Mouse (Mus musculus) heart, adult 2 months (tissue): ENCODE results near the gene E130208F15Rik. TPM values are rescaled to one million over a fixed set of nuclear protein-coding genes. Genes with fewer than 3 reads are reported as not detected.

ENCODE experiments used
- DNase-seq, 2 experiments: peaks; one replicate each; pipeline ENCODE4 v3.0.0; 2021
- H3K27ac ChIP-seq: fragments of 200-600 bp; 2 replicates; pipeline ENCODE4 v1.8.1; 2022
- H3K27me3 ChIP-seq: fragments of 200-500 bp; 2 replicates; pipeline ENCODE4 v1.6.1; 2012; ENCODE audit warnings: mild to moderate bottlenecking, low read length, inconsistent platforms, mixed read lengths; ENCODE audit not compliant: control insufficient read depth, insufficient read depth
- H3K36me3 ChIP-seq: fragments of 200-500 bp; 2 replicates; pipeline ENCODE4 v1.6.1; 2012; ENCODE audit warnings: low read length, inconsistent platforms; ENCODE audit not compliant: control insufficient read depth, insufficient read depth
- H3K4me1 ChIP-seq: fragments of 200-500 bp; 2 replicates; pipeline ENCODE4 v1.6.1; 2011; ENCODE audit warnings: low read length; ENCODE audit not compliant: control insufficient read depth, insufficient read depth
- H3K4me3 ChIP-seq: fragments of 200-600 bp; 2 replicates; pipeline ENCODE4 v1.8.1; 2022
- H3K79me2 ChIP-seq: fragments of 200-500 bp; replicated peaks from 2 replicates; pipeline ENCODE4 v1.6.1; 2012; ENCODE audit warnings: mild to moderate bottlenecking, inconsistent platforms, low read length, moderate library complexity, mixed read lengths; ENCODE audit not compliant: control insufficient read depth, insufficient read depth
- H3K9ac ChIP-seq: fragments of 200-500 bp; 2 replicates; pipeline ENCODE4 v1.6.1; 2012; ENCODE audit warnings: low read depth, mild to moderate bottlenecking, control low read depth, inconsistent platforms, low read length, mixed read lengths
- CTCF ChIP-seq: fragments of 200-600 bp; IDR thresholded peaks from 2 replicates; pipeline ENCODE4 v1.8.1; 2022; ENCODE audit warnings: antibody characterized with exemption, mild to moderate bottlenecking, moderate library complexity
- EP300 ChIP-seq: fragments of 200-500 bp; IDR thresholded peaks from 2 replicates; pipeline ENCODE4 v1.6.1; 2011; ENCODE audit warnings: low read depth, low read length, control low read depth; ENCODE audit not compliant: insufficient read depth
- POLR2A ChIP-seq: fragments of 200-500 bp; IDR thresholded peaks from 2 replicates; pipeline ENCODE4 v1.6.1; 2011; ENCODE audit warnings: mild to moderate bottlenecking, low read depth, low read length, control low read depth; ENCODE audit not compliant: insufficient read depth
- WGBS: fragments of 180-500 bp; shearing (Covaris S2); methylation state at CpG from one replicate; pipeline ENCODE4 v1.1.7; 2018; 5-methylcytosine and 5-hydroxymethylcytosine counted together
- intact Hi-C: fragments of 180-260 bp; cut with DNase I; formaldehyde crosslinking; loops from one replicate; pipeline ENCODE4 v1.15.1; 2025
- polyA plus RNA-seq: library from polyadenylated mRNA; depleted of rRNA; stranded (reverse); fragments of >200 nt; gene quantifications from 2 replicates; pipeline ENCODE4 v1.2.3, GENCODE M21; 2012
- total RNA-seq, 2 experiments: library from RNA; stranded (reverse); gene quantifications; 2 replicates each; pipeline ENCODE4 v1.2.3; 2021

Gene E130208F15Rik
- total and polyA plus RNA-seq, 3 experiments = 0.31 to 0.63 (median 0.55) TPM

- intact Hi-C loops = no loop called here
- Histone ChIP-seq H3K4me3 (no peak overlapping the region), H3K9ac (no peak overlapping the region), H3K79me2 (no peaks in the 10 kb centered on the region), H3K27me3 (no peaks in the 10 kb centered on the region), H3K27ac (no peak overlapping the region), H3K4me1 (peaks cover 2% of the 10 kb centered on the region), H3K36me3 (no peaks in the 10 kb centered on the region)
- DNase-seq = peak; percentile 68 to 72
- 2% methylated on average over 4 of the region's 4 CpGs for WGBS
- TF ChIP-seq CTCF (no peak), EP300 (no peak), POLR2A (no peak)
Measured at GRCm38 (mm10) chr7:30333436-30333835, 11.9 kb downstream of the E130208F15Rik start.

- intact Hi-C loops = no loop called here
- Histone ChIP-seq H3K9ac (no peak overlapping the region), H3K27me3 (no peaks in the 10 kb centered on the region), H3K36me3 (no peaks in the 10 kb centered on the region), H3K4me1 (peaks cover 2% of the 10 kb centered on the region), H3K79me2 (no peaks in the 10 kb centered on the region), H3K27ac (no peak overlapping the region), H3K4me3 (no peak overlapping the region)
- TF ChIP-seq POLR2A (no peak), EP300 (no peak), CTCF (no peak)
- WGBS = 71% methylated on average over 5 of the region's 5 CpGs
- DNase-seq = no peak
Measured at GRCm38 (mm10) chr7:30334563-30334962, 13.0 kb downstream of the E130208F15Rik start.

- H3K36me3 ChIP-seq = no peaks in the 10 kb centered on the region
- H3K27ac ChIP-seq = no peak overlapping the region
- TF ChIP-seq POLR2A (no peak), EP300 (no peak), CTCF (no peak)
- intact Hi-C loops = no loop called here
- H3K79me2 ChIP-seq = no peaks in the 10 kb centered on the region
- no peaks in the 10 kb centered on the region for H3K27me3 ChIP-seq
- H3K4me3 ChIP-seq = no peak overlapping the region
- DNase-seq = no peak
- H3K4me1 ChIP-seq = peaks cover 2% of the 10 kb centered on the region
- 79% methylated on average over 6 of the region's 6 CpGs for WGBS
- no peak overlapping the region for H3K9ac ChIP-seq
Measured at GRCm38 (mm10) chr7:30335688-30336087, 14.1 kb downstream of the E130208F15Rik start.

GRCm38 (mm10) chr7:30336384-30336783, 14.8 kb downstream of the E130208F15Rik start:
- intact Hi-C loops = no loop called here
- peak; percentile 66 to 74 for DNase-seq
- H3K4me3 ChIP-seq = no peak overlapping the region
- no peak overlapping the region for H3K9ac ChIP-seq
- 3% methylated on average over 9 of the region's 9 CpGs for WGBS
- no peaks in the 10 kb centered on the region for H3K79me2 ChIP-seq
- no peaks in the 10 kb centered on the region for H3K36me3 ChIP-seq
- peaks cover 2% of the 10 kb centered on the region for H3K4me1 ChIP-seq
- no peaks in the 10 kb centered on the region for H3K27me3 ChIP-seq
- no peak overlapping the region for H3K27ac ChIP-seq
- TF ChIP-seq EP300 (no peak), POLR2A (no peak), CTCF (peak; percentile 93)

GRCm38 (mm10) chr7:30339432-30340109, 18.0 kb downstream of the E130208F15Rik start:
- no peak overlapping the region for H3K9ac ChIP-seq
- 50% methylated on average over 5 of the region's 5 CpGs for WGBS
- no peak for DNase-seq
- H3K27ac ChIP-seq = no peak overlapping the region
- TF ChIP-seq EP300 (no peak), CTCF (no peak), POLR2A (no peak)
- intact Hi-C loops = no loop called here
- H3K27me3 ChIP-seq = no peaks in the 10 kb centered on the region
- no peak overlapping the region for H3K4me3 ChIP-seq
- H3K4me1 ChIP-seq = no peaks in the 10 kb centered on the region
- no peaks in the 10 kb centered on the region for H3K79me2 ChIP-seq
- H3K36me3 ChIP-seq = no peaks in the 10 kb centered on the region

GRCm38 (mm10) chr7:30346635-30347379, 25.3 kb downstream of the E130208F15Rik start:
- intact Hi-C loops = no loop called here
- Histone ChIP-seq H3K79me2 (no peaks in the 10 kb centered on the region), H3K4me3 (no peak overlapping the region), H3K27me3 (no peaks in the 10 kb centered on the region), H3K36me3 (no peaks in the 10 kb centered on the region), H3K4me1 (no peaks in the 10 kb centered on the region), H3K9ac (no peak overlapping the region), H3K27ac (no peak overlapping the region)
- DNase-seq = peak; percentile 30 to 68
- TF ChIP-seq EP300 = no peak
- no peak for TF ChIP-seq CTCF
- no peak for TF ChIP-seq POLR2A
- 23% methylated on average over 21 of the region's 21 CpGs for WGBS
